Mouse (Mus musculus) heart, adult 9 months (tissue): ENCODE results near the gene Armc3.

ENCODE experiments used
- DNase-seq, 2 experiments: peaks; one replicate each; pipeline ENCODE4 v3.0.0; 2022; ENCODE audit warnings: low spot score in 2 of 2

Armc3 gene

GRCm38 (mm10) chr2:19350167-19350566, 151.1 kb downstream of the Armc3 start:
- no peak for DNase-seq

- DNase-seq = peak; percentile 15 to 28
Measured at GRCm38 (mm10) chr2:19351615-19352253, 152.6 kb downstream of the Armc3 start.

- DNase-seq = no peak
Measured at GRCm38 (mm10) chr2:19353158-19353557, 154.1 kb downstream of the Armc3 start.
